Mouse (Mus musculus): ENCODE data around the gene Entpd6.

Gene Entpd6

GRCm38 (mm10) chr2:150748854-150749253 lies at the start of gene Entpd6:
TSS of gene Entpd6 (plus strand) at chr2:150749042.
- DNase-seq (ENCODE audit: low spot score): peak; percentile 98

- no peak for DNase-seq (ENCODE audit: low spot score)
Measured at GRCm38 (mm10) chr2:150712167-150712674, 36.6 kb upstream of the Entpd6 start.

GRCm38 (mm10) chr2:150735756-150736576 lies 12.9 kb upstream of the Entpd6 start:
- DNase-seq (ENCODE audit: low spot score): peak; percentile 80

GRCm38 (mm10) chr2:150737881-150738280 lies 11.0 kb upstream of the Entpd6 start:
- no peak for DNase-seq (ENCODE audit: low spot score)

GRCm38 (mm10) chr2:150740145-150740841 lies 8.5 kb upstream of the Entpd6 start:
- DNase-seq (ENCODE audit: low spot score): no peak

- DNase-seq (ENCODE audit: low spot score): peak; percentile 40
Measured at GRCm38 (mm10) chr2:150741405-150741804, 7.4 kb upstream of the Entpd6 start.

- DNase-seq (ENCODE audit: low spot score): no peak
Measured at GRCm38 (mm10) chr2:150745016-150745415, 3.8 kb upstream of the Entpd6 start.

- DNase-seq (ENCODE audit: low spot score): peak; percentile 53
Measured at GRCm38 (mm10) chr2:150749283-150749682, 441 bp downstream of the Entpd6 start.

- DNase-seq (ENCODE audit: low spot score): peak; percentile 32
Measured at GRCm38 (mm10) chr2:150750129-150750979, 1.5 kb downstream of the Entpd6 start.

- DNase-seq (ENCODE audit: low spot score): no peak
Measured at GRCm38 (mm10) chr2:150755016-150755415, 6.2 kb downstream of the Entpd6 start.

- DNase-seq (ENCODE audit: low spot score): no peak
Measured at GRCm38 (mm10) chr2:150761476-150761875, 12.6 kb downstream of the Entpd6 start.

GRCm38 (mm10) chr2:150765619-150766018 lies 16.8 kb downstream of the Entpd6 start:
- no peak for DNase-seq (ENCODE audit: low spot score)

GRCm38 (mm10) chr2:150766083-150766862 lies 17.4 kb downstream of the Entpd6 start:
- no peak for DNase-seq (ENCODE audit: low spot score)

- no peak for DNase-seq (ENCODE audit: low spot score)
Measured at GRCm38 (mm10) chr2:150768678-150769077, 19.8 kb downstream of the Entpd6 start.

GRCm38 (mm10) chr2:150770747-150771146 lies 21.9 kb downstream of the Entpd6 start:
- no peak for DNase-seq (ENCODE audit: low spot score)

- no peak for DNase-seq (ENCODE audit: low spot score)
Measured at GRCm38 (mm10) chr2:150771169-150771568, 22.3 kb downstream of the Entpd6 start.

- no peak for DNase-seq (ENCODE audit: low spot score)
Measured at GRCm38 (mm10) chr2:150771996-150772395, 23.2 kb downstream of the Entpd6 start.

GRCm38 (mm10) chr2:150772466-150773119 lies 23.8 kb downstream of the Entpd6 start:
- DNase-seq (ENCODE audit: low spot score): no peak

GRCm38 (mm10) chr2:150782801-150783200 lies 34.0 kb downstream of the Entpd6 start:
- no peak for DNase-seq (ENCODE audit: low spot score)

GRCm38 (mm10) chr2:150786251-150787180 lies 37.7 kb downstream of the Entpd6 start, which contains the start of gene Pygb:
TSS of gene Pygb (plus strand) at chr2:150786735.
- DNase-seq (ENCODE audit: low spot score): peak; percentile 94
